In the genomic region with DNA sequence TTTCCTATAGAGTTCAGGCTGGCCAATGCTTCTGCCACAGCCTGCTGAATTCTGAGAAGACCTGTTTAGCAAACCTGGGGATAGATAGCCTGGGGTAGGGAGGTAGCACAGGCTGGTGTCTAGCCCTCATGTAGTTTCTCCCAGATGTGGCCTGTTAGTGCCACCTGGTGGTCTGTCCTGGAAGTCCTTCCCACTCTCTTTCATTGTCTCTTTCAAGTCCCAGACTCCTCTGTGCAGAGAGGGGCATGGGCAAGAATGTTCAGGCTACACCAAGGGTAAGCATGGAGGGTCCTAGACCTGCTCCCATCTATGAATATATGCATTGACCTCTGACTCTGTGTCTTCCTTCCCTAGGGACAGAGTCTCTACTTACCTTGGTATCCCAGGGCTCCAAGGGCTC, we compare ENCODE assay signal across 8 mouse cellular contexts. TPM values are rescaled to one million over a fixed set of nuclear protein-coding genes. Genes with fewer than 3 reads are reported as not detected.
A peak's percentile ranks its signal among the peaks of the same experiment; 100 is the strongest.
DNase-seq lines count a peak whose midpoint lies in the region; ATAC-seq and TF ChIP-seq lines count a peak whose summit lies in the region.

No protein-coding gene starts in this region.

- peak; percentile 94 for TF ChIP-seq CTCF in kidney, adult 2 months (conservative IDR thresholded peaks at IDR 0.05; ENCODE audit: insufficient read depth, insufficient read length, low read depth, low read length)
- peak; percentile 80; the same call in 1 of the 2 replicates for TF ChIP-seq CTCF in spleen, adult 2 months (IDR thresholded peaks at IDR 0.05; ENCODE audit: extremely low read depth, insufficient read depth, insufficient read length, insufficient replicate concordance)

- H3K9me3 ChIP-seq in limb, embryonic 12.5 days, result no peaks in the 10 kb centered on the region
- no peaks in the 10 kb centered on the region for H3K9me3 ChIP-seq in midbrain, embryonic 16.5 days (replicated peaks; ENCODE audit: control insufficient read depth, low read length, poor library complexity, severe bottlenecking)

- H3K4me3 ChIP-seq in kidney, adult 2 months (ENCODE audit: insufficient read depth, low read depth, low read length), result no peak overlapping the region
- H3K4me3 ChIP-seq in limb, embryonic 12.5 days (replicated peaks), result no peak overlapping the region
- no peak overlapping the region for H3K4me3 ChIP-seq in midbrain, embryonic 16.5 days (ENCODE audit: low read depth, low read length)
- no peak overlapping the region for H3K4me3 ChIP-seq in spleen, adult 2 months (ENCODE audit: extremely low read depth, insufficient read depth, insufficient read length)

- no peak overlapping the region for H3K27ac ChIP-seq in kidney, adult 2 months (ENCODE audit: insufficient read depth, low read depth, low read length)
- no peak overlapping the region for H3K27ac ChIP-seq in limb, embryonic 12.5 days
- no peak overlapping the region for H3K27ac ChIP-seq in midbrain, embryonic 16.5 days (ENCODE audit: low read length)
- no peak overlapping the region for H3K27ac ChIP-seq in spleen, adult 2 months (ENCODE audit: insufficient read depth, low read length)

- DNase-seq in cerebellum, adult 11 months, result peak; percentile 53
- DNase-seq in embryo, embryonic 10 days (ENCODE audit: low spot score), result peak; percentile 82
- peak; percentile 63 to 65 for DNase-seq in gastrocnemius, postnatal 36 days
- peak; percentile 78 for DNase-seq in kidney, adult 2 months
- DNase-seq in spleen, adult 2 months (ENCODE audit: low read depth in 1 of 2, low spot score in 2 of 2), result peak; percentile 53 to 77

- no peak overlapping the region for H3K9ac ChIP-seq in limb, embryonic 12.5 days (replicated peaks)
- no peak overlapping the region for H3K9ac ChIP-seq in midbrain, embryonic 16.5 days (ENCODE audit: low read depth, low read length)

- intact Hi-C loops in gastrocnemius, postnatal 36 days (cut with DNase I), result loop anchor here (1.0 kb wide), 1 partner anchor 211 kb away; no protein-coding TSS in a partner anchor

- no peak overlapping the region for H3K4me2 ChIP-seq in limb, embryonic 12.5 days
- H3K4me2 ChIP-seq in midbrain, embryonic 16.5 days (ENCODE audit: low read length), result no peak overlapping the region

- H3K27me3 ChIP-seq in kidney, adult 2 months (replicated peaks; ENCODE audit: control insufficient read depth, insufficient read depth, low read length), result no peaks in the 10 kb centered on the region
- peaks cover 14% of the 10 kb centered on the region for H3K27me3 ChIP-seq in limb, embryonic 12.5 days
- no peaks in the 10 kb centered on the region; the same call in 1 of the 2 replicates for H3K27me3 ChIP-seq in midbrain, embryonic 16.5 days (ENCODE audit: control insufficient read depth, insufficient read depth, low read depth, low read length)
- no peaks in the 10 kb centered on the region for H3K27me3 ChIP-seq in spleen, adult 2 months (ENCODE audit: control insufficient read depth, insufficient read depth, low read length)

- ATAC-seq in cerebellum, adult (ENCODE audit: insufficient number of reproducible peaks, low FRiP score, low TSS enrichment), result no peak
- ATAC-seq in limb, embryonic 12.5 days (ENCODE audit: insufficient number of reproducible peaks, insufficient read depth, low FRiP score, low TSS enrichment, low read depth), result peak; percentile 59; the same call in 1 of the 2 replicates
- ATAC-seq in midbrain, embryonic 16.5 days, result peak; percentile 36; the same call in 1 of the 2 replicates

- TF ChIP-seq POLR2A in kidney, adult 2 months (IDR thresholded peaks at IDR 0.05; ENCODE audit: low read depth, low read length), result no peak
- TF ChIP-seq POLR2A in spleen, adult 2 months (IDR thresholded peaks at IDR 0.05; ENCODE audit: low read depth, low read length), result no peak

- no peaks in the 10 kb centered on the region for H3K36me3 ChIP-seq in kidney, adult 2 months (ENCODE audit: control insufficient read depth, insufficient read depth, low read length)
- no peaks in the 10 kb centered on the region for H3K36me3 ChIP-seq in limb, embryonic 12.5 days
- no peaks in the 10 kb centered on the region for H3K36me3 ChIP-seq in midbrain, embryonic 16.5 days (ENCODE audit: control insufficient read depth, insufficient read depth, low read length)
- H3K36me3 ChIP-seq in spleen, adult 2 months (ENCODE audit: control insufficient read depth, insufficient read depth, low read length), result no peaks in the 10 kb centered on the region

- H3K4me1 ChIP-seq in kidney, adult 2 months (ENCODE audit: control insufficient read depth, insufficient read depth, low read length), result no peaks in the 10 kb centered on the region
- H3K4me1 ChIP-seq in limb, embryonic 12.5 days (replicated peaks), result no peaks in the 10 kb centered on the region
- H3K4me1 ChIP-seq in midbrain, embryonic 16.5 days (ENCODE audit: control insufficient read depth, insufficient read depth, low read length), result no peaks in the 10 kb centered on the region
- no peaks in the 10 kb centered on the region for H3K4me1 ChIP-seq in spleen, adult 2 months (ENCODE audit: control insufficient read depth, insufficient read depth, insufficient read length)

RNA-seq across cellular contexts. Expression of gene Limk1, which starts 15.8 kb away (rescaled TPM):
- total RNA-seq in gastrocnemius, postnatal 36 days (2021), result 1 to 10 TPM; 2.0 to 2.2 TPM
- 7.3 and 7.9 TPM in 2 replicates for polyA plus RNA-seq in kidney, adult 2 months (2012; rRNA removed)
- polyA plus RNA-seq in limb, embryonic 12.5 days (2016; fragmentation: Nextera tagmentation; extraction: Ambion mirVana), result 10.0 and 10.6 TPM in 2 replicates
- 17.8 and 20.1 TPM in 2 replicates for polyA plus RNA-seq in midbrain, embryonic 16.5 days (2015; fragmentation: Nextera tagmentation; extraction: Ambion mirVana)
- polyA plus RNA-seq in spleen, adult 2 months (2012; rRNA removed), result 25.0 and 25.7 TPM in 2 replicates

RNA-seq across cellular contexts. Expression of gene Eln, which starts 43.0 kb away (rescaled TPM):
- 10 to 100 TPM; 24.0 to 41.8 TPM for total RNA-seq in gastrocnemius, postnatal 36 days (2021)
- polyA plus RNA-seq in kidney, adult 2 months (2012; rRNA removed), result 23.6 and 30.8 TPM in 2 replicates
- polyA plus RNA-seq in limb, embryonic 12.5 days (2016; fragmentation: Nextera tagmentation; extraction: Ambion mirVana), result 12.4 and 12.9 TPM in 2 replicates
- polyA plus RNA-seq in midbrain, embryonic 16.5 days (2015; fragmentation: Nextera tagmentation; extraction: Ambion mirVana), result 10.0 and 12.1 TPM in 2 replicates
- polyA plus RNA-seq in spleen, adult 2 months (2012; rRNA removed), result 39.4 and 41.9 TPM in 2 replicates
